Mouse (Mus musculus) left cerebral cortex, postnatal 25 days (tissue): ENCODE measurements around the gene Olfr857. TPM values are rescaled to one million over a fixed set of nuclear protein-coding genes. Genes with fewer than 3 reads are reported as not detected.
"Not testable (repeated sequence)": the region's sequence is repeated elsewhere in the genome, so short reads cannot be mapped to it uniquely, and the experiment has no call there.

Experiments
- DNase-seq, 2 experiments: peaks; one replicate each; pipeline ENCODE4 v3.0.0; 2022; ENCODE audit warnings: low spot score in 2 of 2, mixed read lengths in 1 of 2
- intact Hi-C: fragments of 180-260 bp; cut with DNase I; formaldehyde crosslinking; loops from one replicate; pipeline ENCODE4 v1.15.1; 2025
- total RNA-seq, 2 experiments: library from RNA; stranded (reverse); gene quantifications; 2 replicates each; pipeline ENCODE4 v1.2.3; 2021

The Olfr857 gene
- total RNA-seq, result not detected

GRCm38 (mm10) chr9:19709133-19709532 lies at the start of gene Olfr857:
Gene Olfr857 (plus strand): TSS chr9:19709433.
- DNase-seq, result no peak
- intact Hi-C loops, result no loop called here

- intact Hi-C loops, result no loop called here
- no peak for DNase-seq
Measured at GRCm38 (mm10) chr9:19690281-19690680, 19.0 kb upstream of the Olfr857 start.

GRCm38 (mm10) chr9:19691426-19691825 lies 17.8 kb upstream of the Olfr857 start:
- DNase-seq, result no peak
- intact Hi-C loops, result no loop called here

GRCm38 (mm10) chr9:19692430-19692829 lies 16.8 kb upstream of the Olfr857 start:
- intact Hi-C loops, result no loop called here
- no peak for DNase-seq

- DNase-seq, intact Hi-C loops: not testable (repeated sequence)
Measured at GRCm38 (mm10) chr9:19694285-19694684, 14.9 kb upstream of the Olfr857 start.

- intact Hi-C loops, DNase-seq: not testable (repeated sequence)
Measured at GRCm38 (mm10) chr9:19694898-19695379, 14.3 kb upstream of the Olfr857 start.

GRCm38 (mm10) chr9:19704546-19704945 lies 4.7 kb upstream of the Olfr857 start:
- intact Hi-C loops, DNase-seq: not testable (repeated sequence)

Other genes with a start within 250 kb of the Olfr857 start
- gene Olfr850, start 231.2 kb upstream of the Olfr857 start, total RNA-seq, result not detected
- not detected for gene Olfr851, start 216.1 kb upstream of the Olfr857 start, total RNA-seq
- not detected for gene Olfr853, start 168.4 kb upstream of the Olfr857 start, total RNA-seq
- not detected for gene Olfr854, start 142.1 kb upstream of the Olfr857 start, total RNA-seq
- gene Olfr855, start 126.8 kb upstream of the Olfr857 start, total RNA-seq, result not detected
- gene Zfp317, start 87.3 kb upstream of the Olfr857 start, total RNA-seq, result 10 to 100 TPM; 19.8 to 22.3 TPM
- gene Olfr58, start 70.8 kb downstream of the Olfr857 start, total RNA-seq, result not detected
- not detected for gene Olfr859, start 95.5 kb downstream of the Olfr857 start, total RNA-seq
- not detected for gene Olfr860, start 140.3 kb downstream of the Olfr857 start, total RNA-seq
- not detected for gene Olfr862, start 178.6 kb downstream of the Olfr857 start, total RNA-seq
- not detected for gene Olfr77, start 207.4 kb downstream of the Olfr857 start, total RNA-seq